Mouse (Mus musculus): Measurements from ENCODE around the gene Efcab11.

Efcab11 gene

GRCm38 (mm10) chr12:99670762-99671152, 213.5 kb downstream of the Efcab11 start:
- no peak for DNase-seq

- DNase-seq = peak in 1 of 2 experiments; percentile 4
Observed at GRCm38 (mm10) chr12:99669976-99670761, 214.1 kb downstream of the Efcab11 start.

- no peak for DNase-seq
Observed at GRCm38 (mm10) chr12:99654991-99655880, 229.0 kb downstream of the Efcab11 start.

GRCm38 (mm10) chr12:99652459-99652858, 231.8 kb downstream of the Efcab11 start:
- DNase-seq = no peak

- no peak for DNase-seq
Observed at GRCm38 (mm10) chr12:99649732-99650131, 234.5 kb downstream of the Efcab11 start.

- no peak for DNase-seq
Observed at GRCm38 (mm10) chr12:99648781-99649180, 235.5 kb downstream of the Efcab11 start.

- DNase-seq = no peak
Observed at GRCm38 (mm10) chr12:99646556-99647354, 237.5 kb downstream of the Efcab11 start.

GRCm38 (mm10) chr12:99645418-99645817, 238.8 kb downstream of the Efcab11 start:
- no peak for DNase-seq

GRCm38 (mm10) chr12:99644966-99645365, 239.3 kb downstream of the Efcab11 start:
- DNase-seq = no peak
